Mouse (Mus musculus) heart, adult 8-10 months (tissue): ENCODE data around the gene March5. TPM values are rescaled to one million over a fixed set of nuclear protein-coding genes. Genes with fewer than 3 reads are reported as not detected.
"Not testable (repeated sequence)": the region's sequence is repeated elsewhere in the genome, so short reads cannot be mapped to it uniquely, and the experiment has no call there.

Experiments
- DNase-seq: peaks from one replicate; pipeline ENCODE4 v3.0.0; 2022; ENCODE audit warnings: low spot score
- total RNA-seq, 4 experiments: library from RNA; stranded (reverse); gene quantifications; 2 replicates each; pipeline ENCODE4 v1.2.4; 2022

The March5 gene
- total RNA-seq, 4 experiments from 2014 or later: 72.4 to 87.0 (median 78.7) TPM

DNA sequence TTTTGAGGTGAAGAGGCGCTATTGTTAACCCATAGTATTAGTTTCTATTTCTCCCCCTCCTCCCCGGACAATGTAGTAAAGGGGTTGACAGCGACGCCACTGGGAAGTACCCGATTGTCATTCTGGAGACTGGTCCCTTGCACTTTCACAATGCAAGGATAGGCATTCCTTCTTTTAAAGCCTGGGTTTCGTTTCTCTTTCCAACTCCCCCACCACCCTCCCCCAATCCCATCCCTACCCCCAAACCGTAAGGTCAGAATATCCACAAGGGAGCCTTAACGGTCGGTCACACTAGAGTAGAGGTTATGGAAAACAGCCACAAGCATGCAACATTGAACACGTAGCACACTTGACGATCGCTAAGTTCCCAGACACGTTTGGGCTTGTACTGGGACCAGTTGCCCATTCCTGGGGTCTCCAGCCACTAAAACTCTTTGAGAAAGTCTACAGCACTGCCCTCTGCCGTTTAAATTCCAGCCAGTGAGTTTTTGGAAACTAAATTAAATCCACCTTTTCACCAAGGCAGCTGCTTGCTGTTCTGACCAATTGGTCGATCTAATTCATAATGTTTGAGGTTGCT lies 923 bp downstream of the March5 start, which contains the start of gene Cpeb3:
Cpeb3 (minus strand) TSS at position 426 of the 580 bp plus-strand sequence.
- peak; percentile 30 for DNase-seq

DNA sequence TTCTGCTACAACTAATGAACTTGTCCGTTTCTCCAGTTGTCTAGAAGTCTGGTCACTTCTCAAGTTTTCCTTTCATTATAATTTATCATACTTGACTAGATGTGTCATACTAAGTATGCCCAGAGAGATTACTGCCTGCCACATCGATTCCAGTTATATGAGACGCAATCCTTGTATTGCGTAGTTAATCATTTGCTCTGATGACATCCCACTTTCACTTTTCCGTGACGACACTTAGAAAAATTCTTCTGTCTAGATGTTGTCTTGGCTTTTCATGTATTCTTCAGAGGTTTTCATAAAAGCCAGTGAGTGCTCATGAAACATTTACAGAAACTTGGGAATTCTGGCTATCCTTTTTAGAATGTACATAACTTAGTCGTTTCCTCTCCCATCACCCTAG lies 1.6 kb downstream of the March5 start:
- DNase-seq: no peak

GRCm38 (mm10) chr19:37209467-37210128 lies 2.3 kb downstream of the March5 start:
- no peak for DNase-seq

DNA sequence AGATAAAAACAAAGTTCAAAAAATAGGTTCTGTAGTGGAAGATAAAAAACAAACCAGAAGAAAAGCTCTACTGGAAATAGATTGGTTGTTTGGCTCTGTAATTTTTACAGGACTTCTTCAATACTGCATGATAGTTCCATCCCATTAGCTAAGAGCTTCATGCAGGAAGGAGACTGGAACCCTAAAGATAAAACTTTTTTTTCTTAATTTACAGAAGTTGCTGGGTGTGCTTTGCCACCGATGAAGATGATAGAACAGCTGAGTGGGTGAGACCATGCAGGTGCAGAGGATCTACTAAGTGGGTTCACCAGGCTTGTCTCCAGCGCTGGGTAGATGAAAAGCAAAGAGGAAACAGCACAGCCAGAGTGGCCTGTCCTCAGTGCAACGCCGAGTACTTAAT lies 3.1 kb downstream of the March5 start:
- DNase-seq: no peak

GRCm38 (mm10) chr19:37211416-37211815 lies 4.1 kb downstream of the March5 start:
- no peak for DNase-seq

DNA sequence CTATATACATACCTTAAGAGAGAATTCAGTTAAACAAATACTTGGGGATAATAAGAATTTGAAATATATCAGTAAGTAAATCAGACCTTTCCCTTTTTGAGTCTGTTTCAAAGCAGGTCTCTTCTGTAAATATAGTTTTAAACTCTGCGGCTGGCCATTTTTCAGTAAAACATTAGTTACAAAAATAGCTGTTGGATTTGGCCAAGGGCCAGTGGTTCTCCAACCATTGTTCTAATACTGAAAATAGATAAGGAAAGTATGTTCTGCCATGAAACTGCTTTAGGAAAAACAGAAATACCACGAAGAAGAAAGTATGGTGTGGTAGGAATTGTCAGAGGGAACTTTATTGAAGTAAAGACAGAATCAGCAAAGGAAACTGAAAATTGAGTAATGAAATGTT lies 7.4 kb downstream of the March5 start:
- peak; percentile 45 for DNase-seq

- no peak for DNase-seq
Measured at GRCm38 (mm10) chr19:37225197-37225862, 18.0 kb downstream of the March5 start.

- DNase-seq: not testable (repeated sequence)
Measured at GRCm38 (mm10) chr19:37232598-37232997, 25.3 kb downstream of the March5 start.

- DNase-seq: no peak
Measured at GRCm38 (mm10) chr19:37233561-37234539, 26.5 kb downstream of the March5 start.

DNA sequence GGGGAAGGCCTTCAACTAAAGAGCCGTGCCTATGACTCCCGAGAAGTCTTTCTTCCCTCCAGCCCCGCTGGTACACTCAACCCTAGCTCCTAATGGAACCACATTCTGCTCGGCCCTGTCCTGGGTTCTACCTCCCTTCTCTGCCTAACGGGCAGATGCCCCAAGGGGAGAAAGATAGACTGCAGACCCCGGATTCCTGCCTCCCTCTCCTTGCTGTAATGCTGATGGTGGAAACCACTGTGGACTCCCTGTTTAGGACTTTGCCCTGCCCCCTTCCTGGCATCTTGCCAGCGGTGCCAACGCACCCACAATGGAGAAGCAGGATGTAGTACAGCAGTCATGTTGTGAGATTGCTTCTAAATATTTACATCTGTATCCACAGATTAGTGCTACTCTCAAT lies 28.5 kb downstream of the March5 start:
- no peak for DNase-seq

- no peak for DNase-seq
Measured at GRCm38 (mm10) chr19:37237306-37237705, 30.0 kb downstream of the March5 start.

GRCm38 (mm10) chr19:37237712-37238437 lies 30.5 kb downstream of the March5 start:
- no peak for DNase-seq

DNA sequence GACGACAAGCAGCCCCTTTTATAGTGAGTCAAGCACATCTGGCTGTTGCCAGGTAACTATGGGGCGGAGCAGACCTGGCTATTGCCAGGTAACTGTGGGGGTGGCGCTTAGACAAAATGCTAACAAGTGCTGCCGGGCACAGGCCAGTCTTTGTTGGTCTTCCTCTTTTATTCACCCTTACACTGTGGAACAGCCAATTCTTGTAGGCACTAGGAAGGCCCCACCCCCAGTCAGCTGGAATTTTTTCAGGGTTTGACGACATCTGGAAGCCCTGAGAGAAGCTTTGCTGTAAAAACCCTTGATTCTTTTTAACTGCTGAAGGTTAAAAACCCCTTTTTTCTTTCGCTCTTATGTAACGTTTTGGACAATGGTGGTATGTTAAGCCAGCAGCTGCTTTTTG lies 31.3 kb downstream of the March5 start:
- DNase-seq: no peak

GRCm38 (mm10) chr19:37239096-37239495 lies 31.8 kb downstream of the March5 start:
- DNase-seq: no peak

GRCm38 (mm10) chr19:37241201-37241600 lies 33.9 kb downstream of the March5 start:
- DNase-seq: no peak

DNA sequence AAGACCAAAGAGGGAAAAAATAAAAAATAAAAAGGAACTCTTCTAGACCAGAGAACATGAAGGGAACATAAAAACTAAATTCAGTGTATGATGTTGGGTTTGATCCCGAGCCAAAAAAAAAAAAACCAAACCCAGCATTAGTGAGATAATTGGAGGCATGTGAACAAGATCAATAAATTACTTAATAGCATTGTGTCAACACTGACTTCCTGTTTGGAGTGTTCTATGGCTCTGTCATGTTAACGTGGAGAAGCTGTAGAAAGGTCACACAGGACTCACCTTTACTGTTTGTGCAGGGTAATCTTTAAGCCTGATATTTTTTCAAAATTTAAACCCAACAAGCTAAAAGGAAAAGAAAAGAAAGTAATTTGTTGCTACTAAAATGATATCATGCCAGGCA lies 35.4 kb downstream of the March5 start:
- no peak for DNase-seq

DNA sequence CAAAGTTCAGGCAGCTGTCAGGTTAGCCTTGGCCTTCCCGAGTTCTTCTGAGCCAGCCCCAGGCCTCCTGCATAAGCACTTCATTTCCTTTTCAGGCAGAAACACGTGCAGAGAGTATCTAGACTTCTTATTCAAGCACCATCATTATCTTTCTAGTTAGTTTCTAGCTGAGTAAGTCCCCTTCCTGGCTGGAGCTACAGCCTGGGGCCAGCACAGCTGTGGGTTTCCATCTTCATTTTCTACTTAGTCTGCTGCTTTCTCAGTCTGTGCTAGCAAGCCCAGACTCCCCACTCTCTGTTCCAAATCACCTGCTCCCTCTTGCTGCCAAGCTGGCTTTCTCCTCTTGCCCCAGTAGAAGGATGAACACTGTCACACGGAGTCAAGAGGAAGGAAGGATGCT lies 39.5 kb downstream of the March5 start:
- no peak for DNase-seq

- DNase-seq: no peak
Measured at GRCm38 (mm10) chr19:37248199-37248598, 40.9 kb downstream of the March5 start.

- DNase-seq: no peak
Measured at GRCm38 (mm10) chr19:37252104-37252503, 44.8 kb downstream of the March5 start.

- DNase-seq: no peak
Measured at GRCm38 (mm10) chr19:37255321-37255720, 48.0 kb downstream of the March5 start.

- DNase-seq: no peak
Measured at GRCm38 (mm10) chr19:37262389-37262788, 55.0 kb downstream of the March5 start.
